Mouse (Mus musculus): ENCODE results near the gene 4931408C20Rik. TPM values are rescaled to one million over a fixed set of nuclear protein-coding genes. Genes with fewer than 3 reads are reported as not detected.

Gene 4931408C20Rik
- polyA plus RNA-seq (2012; rRNA removed): not detected in 2 replicates

GRCm38 (mm10) chr1:26686842-26687760 is at the start of gene 4931408C20Rik:
4931408C20Rik (minus strand) TSS chr1:26687460.

Data from stomach, adult 2 months (tissue).